Mouse (Mus musculus): Measurements from ENCODE around the gene Osbp2.

DNA sequence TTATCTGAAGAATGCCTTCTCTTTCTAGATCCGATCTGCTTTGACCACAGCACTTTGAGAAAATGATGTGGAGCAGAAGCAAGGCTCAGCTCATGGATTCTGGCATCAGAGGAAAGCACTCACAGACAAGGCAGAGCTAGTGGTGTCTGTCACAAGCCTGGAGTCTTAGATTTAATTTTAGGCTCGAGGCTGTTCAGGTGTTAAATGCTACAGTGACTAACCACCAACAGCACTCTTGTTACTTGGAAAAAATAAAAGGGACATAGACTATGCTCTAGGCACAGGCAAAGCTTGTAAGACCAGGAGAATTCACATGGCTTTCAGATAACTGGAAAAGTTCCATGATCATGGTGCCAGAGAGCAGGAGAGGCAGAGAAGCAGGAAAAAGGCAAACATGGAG, 40.3 kb downstream of the Osbp2 start:
- TF ChIP-seq CTCF (IDR thresholded peaks at IDR 0.05; ENCODE audit: low read depth, low read length) = no peak
- TF ChIP-seq POLR2AphosphoS5 (IDR thresholded peaks at IDR 0.05; ENCODE audit: insufficient replicate concordance, low read depth, low read length) = no peak
- TF ChIP-seq TAL1 (conservative IDR thresholded peaks at IDR 0.05; ENCODE audit: low read depth, low read length) = no peak
